Mouse (Mus musculus) liver, postnatal 0 days (tissue): ENCODE measurements around the gene Tbc1d10c. TPM values are rescaled to one million over a fixed set of nuclear protein-coding genes. Genes with fewer than 3 reads are reported as not detected.
"Not testable (repeated sequence)": the region's sequence is repeated elsewhere in the genome, so short reads cannot be mapped to it uniquely, and the experiment has no call there.

Source experiments
- ATAC-seq: fragments of 200-750 bp; cut with Nextera tagmentation; 2 replicates; pipeline ENCODE4 v1.8.0; 2017; ENCODE audit warnings: mild to moderate bottlenecking, moderate library complexity
- DNase-seq: peaks from one replicate; pipeline ENCODE4 v3.0.0-alpha.2; 2016
- H3K27ac ChIP-seq: fragments of 300-500 bp; sonication (generic); 2 replicates; pipeline ENCODE4 v1.5.1; 2014; ENCODE audit warnings: antibody characterized with exemption, moderate library complexity, mild to moderate bottlenecking, low read depth
- H3K27me3 ChIP-seq: fragments of 300-500 bp; sonication (generic); 2 replicates; pipeline ENCODE4 v1.6.1; 2014; ENCODE audit warnings: low read length, control low read depth, mixed read lengths; ENCODE audit not compliant: insufficient read depth
- H3K36me3 ChIP-seq: fragments of 300-500 bp; sonication (generic); replicated peaks from 2 replicates; pipeline ENCODE4 v1.6.1; 2014; ENCODE audit warnings: mild to moderate bottlenecking, control low read depth, low read length, moderate library complexity, mixed read lengths; ENCODE audit not compliant: insufficient read depth
- H3K4me1 ChIP-seq: fragments of 300-500 bp; sonication (generic); 2 replicates; pipeline ENCODE4 v1.6.1; 2014; ENCODE audit warnings: antibody characterized with exemption, mild to moderate bottlenecking, control low read depth; ENCODE audit not compliant: insufficient read depth
- H3K4me2 ChIP-seq: fragments of 300-500 bp; sonication (generic); 2 replicates; pipeline ENCODE4 v1.6.1; 2014; ENCODE audit warnings: low read depth, mild to moderate bottlenecking, low read length, moderate library complexity, mixed read lengths
- H3K4me3 ChIP-seq: fragments of 300-500 bp; sonication (generic); 2 replicates; pipeline ENCODE4 v1.5.1; 2014; ENCODE audit warnings: low read depth, low read length
- H3K9ac ChIP-seq: fragments of 300-500 bp; sonication (generic); replicated peaks from 2 replicates; pipeline ENCODE4 v1.6.1; 2014; ENCODE audit warnings: mild to moderate bottlenecking, moderate library complexity
- H3K9me3 ChIP-seq: fragments of 300-500 bp; sonication (generic); 2 replicates; pipeline ENCODE4 v1.6.1; 2016; ENCODE audit warnings: mild to moderate bottlenecking, control low read depth, low read length, mixed read lengths
- CTCF ChIP-seq: sonication (generic); IDR thresholded peaks from 2 replicates; pipeline ENCODE4 v1.5.1; 2016; ENCODE audit warnings: antibody characterized with exemption, low read depth
- EP300 ChIP-seq: IDR thresholded peaks from 2 replicates; pipeline ENCODE4 v1.6.1; 2016; ENCODE audit warnings: antibody characterized with exemption, low read depth, mild to moderate bottlenecking
- WGBS: fragments of 180-500 bp; shearing (Covaris S2); extraction: QIAGEN DNeasy Blood & Tissue Kit; methylation state at CpG from one replicate; pipeline ENCODE4 v1.1.7; 2014; ENCODE audit not compliant: insufficient replicate concordance; 5-methylcytosine and 5-hydroxymethylcytosine counted together
- microRNA-seq: library from miRNA; unstranded; fragments of <30 nt; microRNA quantifications from one replicate; pipeline ENCODE4, GENCODE M21; 2016
- polyA plus RNA-seq: library from polyadenylated mRNA; unstranded; fragments of >200 nt; fragmentation: Nextera tagmentation; extraction: Ambion mirVana; gene quantifications from 2 replicates; pipeline ENCODE4 v1.2.1, GENCODE M21; 2015

Gene Tbc1d10c
- polyA plus RNA-seq, 1 experiment from 2014 or later, result 9.9 TPM

DNA sequence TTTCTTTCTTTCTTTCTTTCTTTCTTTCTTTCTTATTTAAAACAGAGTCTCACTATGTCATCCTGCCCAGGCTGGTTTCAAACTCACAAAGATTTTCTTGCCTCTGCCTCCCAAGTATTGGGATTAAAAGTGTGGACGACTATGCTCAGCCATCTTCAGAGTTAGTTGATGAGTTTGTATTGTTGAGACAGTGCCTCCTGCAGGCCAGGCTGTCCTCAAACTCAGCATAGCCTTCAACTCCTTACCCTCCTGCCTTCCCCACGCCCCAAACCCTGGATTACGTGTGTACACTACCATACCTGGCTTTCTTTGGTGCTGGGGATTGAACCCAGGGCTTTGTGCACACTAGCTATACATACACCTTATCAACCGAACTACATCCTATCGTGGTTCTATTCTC is 54.6 kb downstream of the Tbc1d10c start:
- no peak overlapping the region for H3K9ac ChIP-seq
- H3K4me2 ChIP-seq, result no peak overlapping the region
- DNase-seq, result no peak
- no peak overlapping the region for H3K4me3 ChIP-seq
- no peaks in the 10 kb centered on the region for H3K27me3 ChIP-seq
- no peaks in the 10 kb centered on the region for H3K9me3 ChIP-seq
- no peak overlapping the region for H3K27ac ChIP-seq
- no peak for ATAC-seq
- H3K4me1 ChIP-seq, result peaks cover 9% of the 10 kb centered on the region
- no peak for TF ChIP-seq EP300
- TF ChIP-seq CTCF, result peak; percentile 48
- peaks cover 16% of the 10 kb centered on the region for H3K36me3 ChIP-seq
- 80% methylated on average over 5 of the region's 5 CpGs for WGBS

DNA sequence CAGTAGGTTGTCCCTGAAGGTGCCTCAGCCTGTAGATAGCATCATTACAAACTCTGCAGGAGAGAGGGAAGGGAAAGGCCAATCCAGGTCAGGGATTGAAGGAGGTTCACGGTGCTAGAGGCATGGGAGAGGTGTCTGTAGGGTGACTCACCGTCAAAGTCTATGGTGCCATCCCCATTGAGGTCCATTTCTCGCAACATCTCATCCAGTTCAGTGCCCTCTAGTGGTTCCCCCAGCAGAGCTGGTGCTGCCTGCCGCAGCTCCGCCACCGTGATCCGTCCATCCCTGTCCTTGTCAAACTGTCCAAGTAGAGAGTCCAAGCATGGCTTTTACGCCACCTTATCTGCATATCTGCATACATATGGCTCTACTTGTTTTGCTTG is 55.1 kb downstream of the Tbc1d10c start:
- DNase-seq, H3K27ac ChIP-seq, H3K9me3 ChIP-seq, H3K9ac ChIP-seq, H3K4me2 ChIP-seq, H3K4me3 ChIP-seq, H3K27me3 ChIP-seq: not testable (repeated sequence)
- WGBS, result 14% methylated on average over 8 of the region's 8 CpGs
- Histone ChIP-seq H3K4me1 (peaks cover 11% of the 10 kb centered on the region), H3K36me3 (peaks cover 19% of the 10 kb centered on the region)
- peak; percentile 76 for ATAC-seq
- TF ChIP-seq CTCF, result peak; percentile 70

DNA sequence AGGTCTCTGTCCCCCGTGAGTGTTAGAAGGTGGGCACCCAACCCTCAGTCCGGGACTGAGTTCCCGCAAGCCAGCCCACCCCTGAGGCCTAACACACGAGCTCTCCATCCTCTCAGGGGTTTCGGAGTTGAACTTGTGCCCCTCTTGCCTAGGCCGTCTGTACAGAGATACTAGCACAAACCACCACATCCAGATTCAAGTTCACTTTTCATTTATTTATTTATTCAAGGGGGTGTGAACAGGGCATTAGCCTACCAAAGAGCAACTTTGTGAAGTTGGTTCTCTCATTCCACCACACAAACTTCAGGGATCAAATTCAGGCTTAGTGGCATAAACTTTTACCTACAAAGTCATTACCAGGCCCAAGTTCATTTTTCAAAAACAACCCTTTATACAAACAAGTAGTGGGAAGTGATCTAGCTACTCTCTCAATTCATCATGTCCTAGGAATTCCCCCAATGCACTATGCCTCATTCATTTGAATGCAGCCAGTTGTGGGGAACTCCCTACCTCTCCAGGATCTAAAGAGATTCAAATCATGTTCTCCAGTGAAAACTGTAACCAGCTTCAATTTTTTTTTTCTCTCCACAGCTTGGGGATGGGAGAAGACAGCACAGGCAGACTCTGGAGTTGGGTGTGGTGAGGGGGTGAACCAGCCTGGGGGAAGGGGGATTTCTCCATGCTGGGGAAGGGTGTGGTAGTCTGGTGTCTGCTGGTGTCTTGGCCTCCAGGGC is 55.7 kb downstream of the Tbc1d10c start:
- H3K27me3 ChIP-seq, H3K9ac ChIP-seq, H3K4me2 ChIP-seq, H3K27ac ChIP-seq, H3K9me3 ChIP-seq, H3K4me3 ChIP-seq, DNase-seq: not testable (repeated sequence)
- 87% methylated on average over 6 of the region's 6 CpGs for WGBS
- peak; percentile 16; the same call in 1 of the 2 replicates for ATAC-seq
- peaks cover 24% of the 10 kb centered on the region for H3K36me3 ChIP-seq
- H3K4me1 ChIP-seq, result peaks cover 11% of the 10 kb centered on the region

DNA sequence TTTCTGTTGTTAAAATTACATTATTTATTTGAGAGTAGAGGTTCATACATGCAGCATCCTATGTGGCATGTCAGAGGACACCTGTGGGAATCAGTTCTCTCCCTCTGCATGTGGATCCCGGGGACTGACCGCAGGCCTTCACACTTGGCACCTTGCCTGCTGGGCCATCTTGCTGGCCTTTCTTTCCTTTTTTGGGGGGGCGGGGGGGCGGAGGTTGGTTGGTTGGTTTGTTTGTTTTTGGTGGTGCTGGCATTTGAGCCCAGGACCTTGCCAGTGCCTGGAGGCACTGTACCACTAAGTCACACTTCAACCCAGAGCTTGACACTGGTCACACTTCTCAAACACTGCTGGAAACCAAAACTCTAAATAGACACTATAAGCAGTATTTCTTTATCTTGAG is 56.7 kb downstream of the Tbc1d10c start:
- ATAC-seq, result no peak
- Histone ChIP-seq H3K27me3 (no peaks in the 10 kb centered on the region), H3K4me2 (no peak overlapping the region), H3K36me3 (peaks cover 30% of the 10 kb centered on the region), H3K9ac (no peak overlapping the region), H3K9me3 (no peaks in the 10 kb centered on the region), H3K4me1 (peaks cover 17% of the 10 kb centered on the region), H3K4me3 (no peak overlapping the region), H3K27ac (no peak overlapping the region)
- no peak for DNase-seq
- no peak for TF ChIP-seq CTCF
- no peak for TF ChIP-seq EP300
- WGBS, result 85% methylated on average over 4 of the region's 4 CpGs

Small RNA genes lying within 50 kb of the gene (microRNA-seq; reads per million reads assigned to microRNA genes)
- gene Gm26115, result not detected

Other genes starting within 250 kb of the Tbc1d10c start
- gene Aldh3b3, start 232.6 kb downstream of the Tbc1d10c start, polyA plus RNA-seq, result 0.04 and 0.13 TPM in 2 replicates
- 0.09 and 0.11 TPM in 2 replicates for gene Aldh3b2, start 219.0 kb downstream of the Tbc1d10c start, polyA plus RNA-seq
- gene Acy3, start 204.7 kb downstream of the Tbc1d10c start, polyA plus RNA-seq, result 19.3 and 22.0 TPM in 2 replicates
- gene Tbx10, start 198.5 kb downstream of the Tbc1d10c start, polyA plus RNA-seq, result not detected in 2 replicates
- 22.0 and 23.0 TPM in 2 replicates for gene Nudt8, start 190.7 kb downstream of the Tbc1d10c start, polyA plus RNA-seq
- 0.26 and 0.49 TPM in 2 replicates for gene Gm49405, start 190.7 kb downstream of the Tbc1d10c start, polyA plus RNA-seq
- 0.36 and 0.74 TPM in 2 replicates for gene Doc2g, start 188.0 kb downstream of the Tbc1d10c start, polyA plus RNA-seq
- gene Ndufv1, start 178.5 kb downstream of the Tbc1d10c start, polyA plus RNA-seq, result 171 and 172 TPM in 2 replicates
- gene Gstp1, start 153.3 kb downstream of the Tbc1d10c start, polyA plus RNA-seq, result 428 and 442 TPM in 2 replicates
- gene Gstp2, start 145.3 kb downstream of the Tbc1d10c start, polyA plus RNA-seq, result 5.8 and 6.4 TPM in 2 replicates
- 64.5 and 67.3 TPM in 2 replicates for gene Gstp3, start 131.7 kb downstream of the Tbc1d10c start, polyA plus RNA-seq
- 0.38 and 0.43 TPM in 2 replicates for gene Cabp2, start 109.7 kb downstream of the Tbc1d10c start, polyA plus RNA-seq
- 91.2 and 91.9 TPM in 2 replicates for gene Cdk2ap2, start 94.1 kb downstream of the Tbc1d10c start, polyA plus RNA-seq
- 6.6 and 7.4 TPM in 2 replicates for gene Pitpnm1, start 91.3 kb downstream of the Tbc1d10c start, polyA plus RNA-seq
- gene Aip, start 65.4 kb downstream of the Tbc1d10c start, polyA plus RNA-seq, result 23.1 and 26.8 TPM in 2 replicates
- gene Gpr152, start 51.5 kb downstream of the Tbc1d10c start, polyA plus RNA-seq, result not detected in 2 replicates
- gene Cabp4, start 47.3 kb downstream of the Tbc1d10c start, polyA plus RNA-seq, result 0.11 and 0.15 TPM in 2 replicates
- gene Coro1b, start 42.7 kb downstream of the Tbc1d10c start, polyA plus RNA-seq, result 63.0 and 64.4 TPM in 2 replicates
- gene Ptprcap, start 37.7 kb downstream of the Tbc1d10c start, polyA plus RNA-seq, result 35.7 and 35.8 TPM in 2 replicates
- 22.1 and 23.0 TPM in 2 replicates for gene Rps6kb2, start 27.9 kb downstream of the Tbc1d10c start, polyA plus RNA-seq
- 0.73 and 0.90 TPM in 2 replicates for gene Carns1, start 15.8 kb downstream of the Tbc1d10c start, polyA plus RNA-seq
- 269 and 284 TPM in 2 replicates for gene Ppp1ca, start 781 bp upstream of the Tbc1d10c start, polyA plus RNA-seq
- 8.0 and 9.0 TPM in 2 replicates for gene Rad9a, start 10.4 kb upstream of the Tbc1d10c start, polyA plus RNA-seq
- 0.91 and 1.1 TPM in 2 replicates for gene Clcf1, start 23.0 kb upstream of the Tbc1d10c start, polyA plus RNA-seq
- not detected in 2 replicates for gene AC109138.7, start 23.1 kb upstream of the Tbc1d10c start, polyA plus RNA-seq
- 28.5 and 31.1 TPM in 2 replicates for gene Pold4, start 40.6 kb upstream of the Tbc1d10c start, polyA plus RNA-seq
- gene Ssh3, start 77.9 kb upstream of the Tbc1d10c start, polyA plus RNA-seq, result 3.3 and 3.4 TPM in 2 replicates
- gene Ankrd13d, start 91.9 kb upstream of the Tbc1d10c start, polyA plus RNA-seq, result 0.54 and 0.92 TPM in 2 replicates
- gene Grk2, start 114.9 kb upstream of the Tbc1d10c start, polyA plus RNA-seq, result 11.9 and 14.8 TPM in 2 replicates
- gene Kdm2a, start 207.0 kb upstream of the Tbc1d10c start, polyA plus RNA-seq, result 7.8 and 8.5 TPM in 2 replicates
- 14.8 and 19.0 TPM in 2 replicates for gene Rhod, start 248.1 kb upstream of the Tbc1d10c start, polyA plus RNA-seq